Mouse (Mus musculus) stomach, embryonic 14.5 days (tissue): ENCODE measurements around the gene Pomgnt2. TPM values are rescaled to one million over a fixed set of nuclear protein-coding genes. Genes with fewer than 3 reads are reported as not detected.

ENCODE experiments used
- ATAC-seq: fragments of 200-750 bp; cut with Nextera tagmentation; 2 replicates; pipeline ENCODE4 v1.8.0; 2017; ENCODE audit warnings: low read depth, moderate TSS enrichment; ENCODE audit not compliant: insufficient number of reproducible peaks, insufficient read depth, low FRiP score
- H3K27ac ChIP-seq: fragments of 300-500 bp; sonication (generic); 2 replicates; pipeline ENCODE4 v1.5.1; 2014; ENCODE audit warnings: mild to moderate bottlenecking, low read length, moderate library complexity, mixed read lengths
- H3K27me3 ChIP-seq: fragments of 300-500 bp; sonication (generic); 2 replicates; pipeline ENCODE4 v1.6.1; 2014; ENCODE audit warnings: low read length, control low read depth, mixed read lengths; ENCODE audit not compliant: control insufficient read depth, insufficient read depth
- H3K36me3 ChIP-seq: fragments of 300-500 bp; sonication (generic); 2 replicates; pipeline ENCODE4 v1.6.1; 2014; ENCODE audit warnings: mild to moderate bottlenecking, control low read depth, low read length, moderate library complexity, mixed read lengths; ENCODE audit not compliant: control insufficient read depth, insufficient read depth
- H3K4me1 ChIP-seq: fragments of 300-500 bp; sonication (generic); 2 replicates; pipeline ENCODE4 v1.6.1; 2014; ENCODE audit warnings: low read length, control low read depth, mixed read lengths; ENCODE audit not compliant: control insufficient read depth, insufficient read depth
- H3K4me2 ChIP-seq: fragments of 300-500 bp; sonication (generic); replicated peaks from 2 replicates; pipeline ENCODE4 v1.6.1; 2014; ENCODE audit warnings: low read depth, low read length, control low read depth
- H3K4me3 ChIP-seq: fragments of 300-500 bp; sonication (generic); 2 replicates; pipeline ENCODE4 v1.5.1; 2014; ENCODE audit warnings: low read depth, low read length, control low read depth
- H3K9ac ChIP-seq: fragments of 300-500 bp; sonication (generic); replicated peaks from 2 replicates; pipeline ENCODE4 v1.6.1; 2014; ENCODE audit warnings: low read depth, mild to moderate bottlenecking, control low read depth, low read length, moderate library complexity, mixed read lengths
- H3K9me3 ChIP-seq: fragments of 300-500 bp; sonication (generic); 2 replicates; pipeline ENCODE4 v1.6.1; 2016; ENCODE audit warnings: low read depth, low read length, control low read depth; ENCODE audit not compliant: control insufficient read depth
- WGBS: fragments of 180-500 bp; shearing (Covaris S2); extraction: QIAGEN DNeasy Blood & Tissue Kit; methylation state at CpG from one replicate; pipeline ENCODE4 v1.1.7; 2014; 5-methylcytosine and 5-hydroxymethylcytosine counted together
- polyA plus RNA-seq: library from polyadenylated mRNA; unstranded; fragments of >200 nt; fragmentation: Nextera tagmentation; extraction: Ambion mirVana; gene quantifications from 2 replicates; pipeline ENCODE4 v1.2.1, GENCODE M21; 2014

Gene Pomgnt2
- polyA plus RNA-seq, 1 experiment from 2014 or later: 13.8 TPM

- Histone ChIP-seq H3K4me3 (no peak overlapping the region), H3K4me1 (peaks cover 3% of the 10 kb centered on the region; the same call in 1 of the 2 replicates), H3K9ac (no peak overlapping the region), H3K9me3 (no peaks in the 10 kb centered on the region), H3K27me3 (no peaks in the 10 kb centered on the region), H3K27ac (no peak overlapping the region), H3K36me3 (no peaks in the 10 kb centered on the region), H3K4me2 (no peak overlapping the region)
- 59% methylated on average over 1 of the region's 1 CpGs for WGBS
- no peak for ATAC-seq
These were observed 23.7 kb downstream of the Pomgnt2 start for GRCm38 (mm10) chr9:121973207-121973606.

DNA sequence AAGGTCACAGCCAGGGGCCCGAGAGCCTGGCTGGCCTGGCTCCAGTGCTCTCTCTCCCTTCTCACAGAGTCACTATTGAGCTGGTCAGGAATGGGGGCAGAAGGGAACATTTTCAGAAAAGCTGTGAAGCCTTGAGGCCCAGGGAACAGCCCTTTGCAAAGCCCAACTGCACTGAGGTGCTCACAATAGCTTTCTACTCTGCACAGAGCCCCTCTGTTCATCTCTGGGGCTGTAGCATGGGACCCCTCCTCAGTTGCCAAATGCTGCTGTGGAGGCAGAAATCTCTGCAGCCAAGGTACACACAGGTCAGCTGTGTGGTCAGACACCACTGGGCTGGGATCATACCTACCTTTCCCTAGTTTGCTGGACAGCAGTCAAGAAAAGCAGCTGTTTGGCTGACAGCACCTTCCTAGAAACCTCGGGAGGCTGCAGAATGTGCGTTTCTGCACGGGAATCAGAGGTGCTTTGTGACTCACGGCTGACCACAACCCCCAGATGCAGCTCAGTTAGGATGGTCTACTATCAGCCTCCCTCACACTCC, 27.0 kb downstream of the Pomgnt2 start:
- H3K4me1 ChIP-seq: peaks cover 3% of the 10 kb centered on the region; the same call in 1 of the 2 replicates
- 41% methylated on average over 5 of the region's 5 CpGs for WGBS
- H3K4me2 ChIP-seq: no peak overlapping the region
- H3K27me3 ChIP-seq: no peaks in the 10 kb centered on the region
- H3K9ac ChIP-seq: no peak overlapping the region
- no peaks in the 10 kb centered on the region for H3K36me3 ChIP-seq
- H3K4me3 ChIP-seq: no peak overlapping the region
- no peaks in the 10 kb centered on the region for H3K9me3 ChIP-seq
- no peak for ATAC-seq
- H3K27ac ChIP-seq: no peak overlapping the region

DNA sequence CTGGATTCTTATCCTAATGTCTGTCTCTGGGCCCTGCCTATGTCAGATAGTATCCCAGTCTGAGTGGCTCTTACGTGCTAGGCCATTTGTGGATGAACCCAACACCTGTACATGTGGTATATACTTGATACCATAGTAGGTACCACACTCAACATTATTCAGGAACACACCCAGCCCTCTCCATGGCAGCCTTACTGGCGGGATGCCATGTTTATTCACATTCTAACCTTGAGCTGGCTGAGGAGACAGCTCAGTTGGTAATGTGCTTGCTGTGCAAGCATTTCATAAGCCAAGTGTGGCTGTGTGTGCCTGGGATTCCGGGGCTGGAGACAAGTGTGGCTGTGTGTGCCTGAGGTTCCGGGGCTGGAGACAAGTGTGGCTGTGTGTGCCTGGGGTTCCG, 28.7 kb downstream of the Pomgnt2 start:
- ATAC-seq: no peak

DNA sequence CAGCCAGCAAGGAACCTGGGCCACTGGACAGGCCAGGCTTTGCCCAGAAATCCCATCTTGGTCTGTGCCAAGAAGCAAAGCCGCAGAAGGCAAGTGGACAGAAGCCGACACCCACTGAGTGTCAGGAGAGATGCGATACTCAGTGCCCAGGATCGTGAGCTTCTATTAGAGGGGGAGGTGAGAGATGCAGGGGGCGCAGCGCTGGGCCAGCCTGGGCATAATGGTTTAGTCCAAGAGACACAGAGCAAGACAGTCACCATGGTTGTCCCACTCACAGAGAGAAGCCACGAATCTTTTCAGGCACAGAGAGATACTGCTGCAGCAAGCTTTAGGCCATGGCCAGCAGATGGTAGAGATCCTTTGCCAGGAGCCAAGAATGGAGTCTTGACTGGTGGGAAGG, 32.0 kb downstream of the Pomgnt2 start:
- Histone ChIP-seq H3K4me3 (no peak overlapping the region), H3K36me3 (no peaks in the 10 kb centered on the region), H3K4me1 (peaks cover 2% of the 10 kb centered on the region; the same call in 1 of the 2 replicates), H3K27ac (no peak overlapping the region), H3K9me3 (no peaks in the 10 kb centered on the region), H3K9ac (no peak overlapping the region), H3K27me3 (no peaks in the 10 kb centered on the region), H3K4me2 (no peak overlapping the region)
- ATAC-seq: no peak
- WGBS: 87% methylated on average over 7 of the region's 7 CpGs

More for the DNA sequence above, 28.7 kb downstream of the Pomgnt2 start:
- no peaks in the 10 kb centered on the region for H3K9me3 ChIP-seq
- H3K36me3 ChIP-seq: no peaks in the 10 kb centered on the region
- no peak overlapping the region for H3K4me2 ChIP-seq
- WGBS: 77% methylated on average over 5 of the region's 5 CpGs
- no peak overlapping the region for H3K27ac ChIP-seq
- H3K27me3 ChIP-seq: no peaks in the 10 kb centered on the region
- H3K4me1 ChIP-seq: peaks cover 3% of the 10 kb centered on the region; the same call in 1 of the 2 replicates
- H3K9ac ChIP-seq: no peak overlapping the region
- H3K4me3 ChIP-seq: no peak overlapping the region

DNA sequence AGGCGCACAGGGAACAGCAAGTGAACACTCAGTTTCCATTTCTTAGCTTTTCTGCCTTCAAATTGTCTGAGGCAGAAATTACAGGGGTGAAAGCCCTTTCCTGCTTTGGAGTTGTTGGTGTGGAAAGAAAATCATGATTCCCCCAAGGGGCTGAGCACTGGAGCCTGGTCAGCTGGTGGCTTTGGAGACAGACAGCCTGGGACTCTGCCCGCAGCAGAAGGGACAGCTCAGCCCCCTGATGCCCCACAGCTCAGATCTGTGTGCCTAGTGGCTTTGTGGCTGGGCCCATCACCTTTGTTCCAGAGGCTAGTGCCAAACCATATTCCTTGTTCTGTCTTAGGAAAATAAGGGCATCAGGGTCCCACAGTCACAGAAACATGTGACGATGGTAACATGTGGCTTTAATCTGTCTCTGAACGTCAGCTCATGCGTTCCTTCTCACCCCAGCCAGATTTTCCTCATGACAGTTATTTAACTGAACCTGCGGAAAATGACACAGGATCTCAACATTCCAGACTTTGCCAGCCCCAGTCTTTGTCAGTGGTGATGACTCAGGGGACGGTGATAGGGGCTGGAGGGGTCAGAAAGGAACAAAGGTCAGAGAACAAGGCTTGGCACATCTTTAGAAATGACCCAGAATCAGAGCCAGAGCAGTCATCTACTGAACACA, 36.8 kb downstream of the Pomgnt2 start:
- Histone ChIP-seq H3K9ac (no peak overlapping the region), H3K36me3 (no peaks in the 10 kb centered on the region), H3K27ac (no peak overlapping the region), H3K4me1 (no peaks in the 10 kb centered on the region), H3K4me3 (no peak overlapping the region), H3K9me3 (no peaks in the 10 kb centered on the region), H3K4me2 (no peak overlapping the region), H3K27me3 (no peaks in the 10 kb centered on the region)
- no peak for ATAC-seq
- 36% methylated on average over 7 of the region's 7 CpGs for WGBS

GRCm38 (mm10) chr9:121952596-121952995, 44.3 kb downstream of the Pomgnt2 start:
- Histone ChIP-seq H3K9me3 (no peaks in the 10 kb centered on the region), H3K4me1 (peaks cover 21% of the 10 kb centered on the region), H3K36me3 (no peaks in the 10 kb centered on the region), H3K27ac (no peak overlapping the region), H3K4me3 (no peak overlapping the region), H3K9ac (no peak overlapping the region), H3K27me3 (no peaks in the 10 kb centered on the region), H3K4me2 (no peak overlapping the region)
- WGBS: 82% methylated on average over 6 of the region's 6 CpGs
- no peak for ATAC-seq

GRCm38 (mm10) chr9:121951114-121951423, 45.8 kb downstream of the Pomgnt2 start:
- peak overlapping the region; percentile 31 for H3K4me3 ChIP-seq
- no peaks in the 10 kb centered on the region for H3K27me3 ChIP-seq
- H3K9ac ChIP-seq: no peak overlapping the region; the same call in 1 of the 2 replicates
- no peak; the same call in 1 of the 2 replicates for ATAC-seq
- no peaks in the 10 kb centered on the region for H3K36me3 ChIP-seq
- H3K27ac ChIP-seq: peak overlapping the region; percentile 64; the same call in 1 of the 2 replicates
- no peaks in the 10 kb centered on the region for H3K9me3 ChIP-seq
- H3K4me2 ChIP-seq: peak overlapping the region; percentile 54
- 30% methylated on average over 4 of the region's 4 CpGs for WGBS
- H3K4me1 ChIP-seq: peaks cover 21% of the 10 kb centered on the region

DNA sequence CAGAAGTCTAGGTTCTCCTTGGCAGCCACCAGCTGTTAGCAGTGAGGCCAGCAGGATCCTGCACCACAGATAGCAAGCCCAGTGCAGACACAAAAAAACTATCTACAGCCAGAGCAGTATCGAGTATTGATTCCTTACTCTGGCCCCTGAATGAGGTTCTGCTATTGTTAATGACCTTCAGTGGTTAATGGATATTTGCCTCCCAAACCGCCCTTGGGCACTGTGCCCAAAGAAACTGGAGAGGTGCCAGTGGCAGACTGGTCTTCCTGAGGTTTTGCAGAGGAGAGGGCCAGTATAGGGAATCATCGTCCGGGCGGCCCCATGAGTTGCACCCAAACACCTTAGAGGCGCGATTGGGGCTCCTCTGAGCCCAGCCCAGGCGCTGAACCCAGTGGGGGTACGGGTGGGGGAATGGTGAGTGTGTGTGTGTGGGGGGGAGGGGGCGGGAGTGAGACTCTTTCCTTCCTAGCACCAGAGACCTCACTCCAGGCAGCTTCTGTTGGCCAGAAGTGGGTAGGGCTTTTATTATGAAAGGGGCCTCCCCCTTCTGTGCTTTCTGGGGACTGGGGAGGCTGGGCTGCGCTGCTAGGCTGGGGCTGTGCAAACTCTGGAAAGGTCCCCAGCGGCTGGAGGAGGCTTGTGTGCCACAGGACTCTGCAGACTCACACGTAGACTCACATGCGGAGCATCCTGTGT, 46.3 kb downstream of the Pomgnt2 start, which contains the start of gene Fam198a:
Gene Fam198a (plus strand): TSS at position 571 of the 696 bp plus-strand sequence.
- Histone ChIP-seq H3K4me3 (peak within 1 kb of the TSS; percentile 31), H3K4me1 (peaks cover 21% of the 10 kb centered on the region), H3K36me3 (no peaks in the 10 kb centered on the region), H3K4me2 (peak within 1 kb of the TSS; percentile 54), H3K9ac (no peak within 1 kb of the TSS; the same call in 1 of the 2 replicates), H3K27ac (peak within 1 kb of the TSS; percentile 71; the same call in 1 of the 2 replicates), H3K27me3 (no peaks in the 10 kb centered on the region), H3K9me3 (no peaks in the 10 kb centered on the region)
- peak; percentile 92 for ATAC-seq
- WGBS: 4% methylated on average over 14 of the region's 14 CpGs
